Comparison of ENCODE assay signal across 9 mouse cellular contexts in the genomic region with DNA sequence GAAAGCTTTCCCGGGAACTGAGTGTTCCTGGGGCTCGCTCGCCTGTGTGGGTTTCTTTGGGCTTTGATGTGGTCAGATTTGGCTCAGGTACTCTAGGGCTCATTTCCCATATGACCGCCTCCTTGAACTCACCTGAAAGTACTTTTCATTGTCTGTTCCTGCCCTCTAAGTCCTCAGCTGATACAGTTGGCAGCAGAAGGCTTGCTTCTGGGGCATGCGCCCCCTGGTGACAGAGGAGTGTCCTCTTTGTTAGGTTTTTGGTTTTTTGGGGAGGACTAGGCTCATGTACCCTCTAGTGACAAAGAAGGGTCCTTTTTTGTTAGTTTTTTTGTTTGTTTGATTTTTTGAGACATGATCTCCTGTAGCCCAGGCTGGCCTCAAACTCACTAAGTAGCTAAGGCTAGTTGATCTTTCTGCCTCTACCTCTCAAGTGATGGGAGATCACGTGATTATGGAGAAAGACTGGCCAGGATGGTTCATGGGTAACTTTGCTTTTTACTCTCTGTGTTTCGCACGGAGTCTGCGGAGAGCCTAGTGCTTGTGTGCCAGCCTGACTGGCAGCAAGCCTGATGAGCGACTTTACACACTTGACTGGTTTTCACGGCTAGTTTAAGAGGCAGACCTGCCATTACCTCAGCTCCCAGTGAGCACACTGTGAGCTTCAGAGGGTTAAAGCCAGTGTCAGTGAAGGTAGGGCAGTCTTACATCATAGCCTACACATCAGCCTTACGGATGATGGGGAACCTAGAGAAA. TPM values are rescaled to one million over a fixed set of nuclear protein-coding genes. Genes with fewer than 3 reads are reported as not detected.
DNase-seq lines count a peak whose midpoint lies in the region; ATAC-seq and TF ChIP-seq lines count a peak whose summit lies in the region.
"Had no signal": no experiment of that assay in that cellular context is flagged by ENCODE, and none has a peak within 500 bp of the region (broad histone marks: within the 10 kb centered on the region; RNA-seq: fewer than 3 reads in every experiment).

No protein-coding gene starts in this region.

- no peak overlapping the region for H3K4me2 ChIP-seq in heart, embryonic 12.5 days

- peaks cover 6% of the 10 kb centered on the region; the same call in 1 of the 2 replicates for H3K4me1 ChIP-seq in heart, embryonic 12.5 days (replicated peaks)

- no peaks in the 10 kb centered on the region for H3K9me3 ChIP-seq in heart, embryonic 12.5 days (replicated peaks)
- H3K9me3 ChIP-seq: liver, embryonic 15.5 days had no signal

- H3K9ac ChIP-seq in heart, embryonic 12.5 days = no peak overlapping the region
- H3K9ac ChIP-seq: liver, embryonic 15.5 days had no signal

- WGBS in heart, embryonic 12.5 days = 80% methylated on average over 12 of the region's 12 CpGs

- peak; percentile 47 to 75 for DNase-seq in heart, adult 18-20 months
- DNase-seq in brain, embryonic 14.5 days (ENCODE audit: low read depth) = peak; percentile 71
- DNase-seq in fibroblast of lung, adult 2 months (ENCODE audit: low read depth) = peak; percentile 23
- DNase-seq in layer of hippocampus, adult 2 months (ENCODE audit: low spot score in 2 of 2) = peak; percentile 25 to 59
- DNase-seq in spleen, postnatal 36 days (ENCODE audit: low spot score in 2 of 2) = peak; percentile 76 to 82

- no peak for TF ChIP-seq POLR2A in brain, embryonic 14.5 days (IDR thresholded peaks at IDR 0.05; ENCODE audit: borderline replicate concordance, extremely low read depth, insufficient read depth, insufficient read length, poor library complexity, severe bottlenecking)

- ATAC-seq in heart, embryonic 12.5 days (ENCODE audit: insufficient number of reproducible peaks, low FRiP score) = no peak
- ATAC-seq in CD4-positive, CD25-positive, alpha-beta regulatory T cell, adult 4 months = peak; percentile 58
- ATAC-seq in megakaryocyte-erythroid progenitor cell, adult 5-6 weeks (replicated peaks; ENCODE audit: low FRiP score, low TSS enrichment, poor library complexity, severe bottlenecking) = peak; percentile 67

- H3K4me3 ChIP-seq in heart, embryonic 12.5 days = no peak overlapping the region
- H3K4me3 ChIP-seq in layer of hippocampus, adult 2 months = no peak overlapping the region

- H3K36me3 ChIP-seq in heart, embryonic 12.5 days = peaks cover 62% of the 10 kb centered on the region

- H3K27ac ChIP-seq in heart, embryonic 12.5 days (ENCODE audit: poor library complexity, severe bottlenecking) = no peak overlapping the region
- H3K27ac ChIP-seq in layer of hippocampus, adult 2 months = no peak overlapping the region

- peak; percentile 74; the same call in 1 of the 2 replicates for TF ChIP-seq CTCF in brain, embryonic 14.5 days (IDR thresholded peaks at IDR 0.05; ENCODE audit: borderline replicate concordance, extremely low read depth, insufficient read depth, insufficient read length)
- TF ChIP-seq CTCF in layer of hippocampus, adult 2 months (conservative IDR thresholded peaks at IDR 0.05) = peak; percentile 88

- no peaks in the 10 kb centered on the region for H3K27me3 ChIP-seq in heart, embryonic 12.5 days (replicated peaks)
- H3K27me3 ChIP-seq: liver, embryonic 15.5 days had no signal

RNA-seq across cellular contexts. Expression of a gene that starts 2.1 kb away (rescaled TPM):
- total RNA-seq in heart, adult 18-20 months (2021) = 10 to 100 TPM; 12.0 to 16.0 TPM
- 37.3 and 39.0 TPM in 2 replicates for polyA plus RNA-seq in heart, embryonic 12.5 days (2016; fragmentation: Nextera tagmentation; extraction: Ambion mirVana)
- 10 to 100 TPM; 45.9 to 50.2 TPM for polyA plus RNA-seq in CD4-positive, CD25-positive, alpha-beta regulatory T cell, adult 4 months (2017; shearing (Covaris generic))
- 33.7 and 53.1 TPM in 2 replicates for polyA plus RNA-seq in brain, embryonic 14.5 days (2012; rRNA removed)
- 10 to 100 TPM; 10.6 to 14.3 TPM for total RNA-seq in layer of hippocampus, adult 2 months (2021)
- total RNA-seq in megakaryocyte-erythroid progenitor cell, adult 5-6 weeks (2014; fragmentation: Nextera tagmentation) = 38.0 and 40.6 TPM in 2 replicates
- 20.5 and 40.9 TPM in 2 replicates for total RNA-seq in megakaryocyte-erythroid progenitor cell, adult 5-6 weeks (2017)

RNA-seq across cellular contexts. Expression of a gene that starts 32.2 kb away (rescaled TPM):
- 10 to 100 TPM; 43.3 to 44.6 TPM for total RNA-seq in heart, adult 18-20 months (2021)
- polyA plus RNA-seq in heart, embryonic 12.5 days (2016; fragmentation: Nextera tagmentation; extraction: Ambion mirVana) = 31.4 and 31.9 TPM in 2 replicates
- 10 to 100 TPM; 68.6 to 70.5 TPM for polyA plus RNA-seq in CD4-positive, CD25-positive, alpha-beta regulatory T cell, adult 4 months (2017; shearing (Covaris generic))
- 19.9 and 21.5 TPM in 2 replicates for polyA plus RNA-seq in brain, embryonic 14.5 days (2012; rRNA removed)
- 10 to 100 TPM; 38.4 to 40.8 TPM for total RNA-seq in layer of hippocampus, adult 2 months (2021)
- total RNA-seq in megakaryocyte-erythroid progenitor cell, adult 5-6 weeks (2014; fragmentation: Nextera tagmentation) = 30.4 and 38.6 TPM in 2 replicates
- total RNA-seq in megakaryocyte-erythroid progenitor cell, adult 5-6 weeks (2017) = 17.6 and 20.4 TPM in 2 replicates

RNA-seq across cellular contexts. Expression of a gene that starts 33.1 kb away (rescaled TPM):
- total RNA-seq in heart, adult 18-20 months (2021) = 10 to 100 TPM; 34.6 to 38.5 TPM
- polyA plus RNA-seq in heart, embryonic 12.5 days (2016; fragmentation: Nextera tagmentation; extraction: Ambion mirVana) = 74.3 and 76.3 TPM in 2 replicates
- polyA plus RNA-seq in CD4-positive, CD25-positive, alpha-beta regulatory T cell, adult 4 months (2017; shearing (Covaris generic)) = 100 to 1,000 TPM; 139 to 163 TPM
- 78.3 and 80.1 TPM in 2 replicates for polyA plus RNA-seq in brain, embryonic 14.5 days (2012; rRNA removed)
- 10 to 100 TPM; 51.0 to 55.8 TPM for total RNA-seq in layer of hippocampus, adult 2 months (2021)
- 126 and 154 TPM in 2 replicates for total RNA-seq in megakaryocyte-erythroid progenitor cell, adult 5-6 weeks (2014; fragmentation: Nextera tagmentation)
- total RNA-seq in megakaryocyte-erythroid progenitor cell, adult 5-6 weeks (2017) = 105 and 107 TPM in 2 replicates

RNA-seq across cellular contexts. Expression of a gene that starts 55.1 kb away (rescaled TPM):
- 10 to 100 TPM; 42.8 to 50.2 TPM for total RNA-seq in heart, adult 18-20 months (2021)
- polyA plus RNA-seq in heart, embryonic 12.5 days (2016; fragmentation: Nextera tagmentation; extraction: Ambion mirVana) = 38.6 and 39.9 TPM in 2 replicates
- 10 to 100 TPM; 49.8 to 50.7 TPM for polyA plus RNA-seq in CD4-positive, CD25-positive, alpha-beta regulatory T cell, adult 4 months (2017; shearing (Covaris generic))
- 18.3 and 22.2 TPM in 2 replicates for polyA plus RNA-seq in brain, embryonic 14.5 days (2012; rRNA removed)
- total RNA-seq in layer of hippocampus, adult 2 months (2021) = 10 to 100 TPM; 16.9 to 17.0 TPM
- total RNA-seq in megakaryocyte-erythroid progenitor cell, adult 5-6 weeks (2014; fragmentation: Nextera tagmentation) = 41.1 and 43.1 TPM in 2 replicates
- total RNA-seq in megakaryocyte-erythroid progenitor cell, adult 5-6 weeks (2017) = 47.5 and 52.2 TPM in 2 replicates

Comparison
In these comparisons a context has a peak if more than half of its experiments do, and no peak if none do; other contexts are left out.
1. DNase-seq: peak in every context shown above with its lines; median percentile 79 in spleen, postnatal 36 days; 71 in brain, embryonic 14.5 days; 61 in heart, adult 18-20 months; 42 in layer of hippocampus, adult 2 months; 23 in fibroblast of lung, adult 2 months.